ENCODE assay signal across 8 mouse cellular contexts in the genomic region with DNA sequence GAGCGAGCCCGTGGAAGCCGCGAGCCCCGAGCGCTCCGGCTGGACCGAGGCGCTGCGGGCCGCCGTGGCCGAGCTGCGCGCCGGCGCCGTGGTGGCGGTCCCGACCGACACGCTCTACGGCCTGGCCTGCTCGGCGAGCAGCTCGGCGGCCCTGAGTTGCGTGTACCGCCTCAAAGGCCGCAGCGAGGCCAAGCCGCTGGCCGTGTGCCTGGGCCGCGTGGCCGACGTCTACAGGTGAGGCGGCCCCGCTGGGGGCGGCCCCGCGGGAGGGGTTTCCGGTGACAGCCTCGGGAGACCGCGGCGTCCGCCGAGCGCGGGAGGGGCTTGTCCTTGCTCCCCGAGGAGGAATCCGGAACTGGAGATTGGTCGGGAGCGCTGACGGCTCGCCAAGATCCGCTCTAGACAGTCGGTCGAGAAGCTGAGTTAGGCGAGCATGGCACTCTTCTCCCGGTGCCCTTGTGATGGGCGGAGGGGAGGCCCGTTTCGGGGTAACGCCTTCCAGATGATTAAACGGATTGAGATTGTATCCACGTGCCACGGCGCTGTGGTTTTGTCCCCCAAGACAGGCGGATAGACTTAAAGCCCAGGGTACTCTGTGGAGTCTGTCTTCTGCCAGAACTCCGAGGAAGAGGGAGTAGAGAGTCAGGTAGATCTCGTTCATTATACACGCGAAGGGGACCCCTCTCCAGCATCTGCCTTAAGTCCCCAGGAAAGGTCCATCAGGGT. TPM values are rescaled to one million over a fixed set of nuclear protein-coding genes. Genes with fewer than 3 reads are reported as not detected.
DNase-seq lines count a peak whose midpoint lies in the region; ATAC-seq lines count a peak whose summit lies in the region.

TSS of gene 1110065P20Rik (minus strand) at position 264 of the 726 bp plus-strand sequence.

- ATAC-seq in hindbrain, embryonic 13.5 days (ENCODE audit: low FRiP score) = peak; percentile 53

- peak within 1 kb of the TSS; percentile 92 for H3K9ac ChIP-seq in hindbrain, embryonic 13.5 days

- under 1% methylated on average over 75 of the region's 75 CpGs for WGBS in hindbrain, embryonic 13.5 days

- H3K27ac ChIP-seq in hindbrain, embryonic 13.5 days = peak within 1 kb of the TSS; percentile 97

- peak; percentile 63 for DNase-seq in R1 (ENCODE audit: low read depth, low spot score)
- DNase-seq in cerebellum, postnatal 14 days = peak; percentile 79
- peak; percentile 68 to 70 for DNase-seq in frontal cortex, postnatal 36 days (ENCODE audit: low spot score in 2 of 2)
- DNase-seq in layer of hippocampus, postnatal 36 days = peak; percentile 67 to 76
- peak; percentile 80 for DNase-seq in lung, postnatal 25 days (ENCODE audit: low spot score)
- peak; percentile 84 for DNase-seq in ovary, postnatal 36 days (ENCODE audit: low spot score)
- DNase-seq in thymus, postnatal 36 days = peak; percentile 74 to 83

- H3K4me3 ChIP-seq in hindbrain, embryonic 13.5 days = peak within 1 kb of the TSS; percentile 99

- no peaks in the 10 kb centered on the region for H3K27me3 ChIP-seq in hindbrain, embryonic 13.5 days

- H3K36me3 ChIP-seq in hindbrain, embryonic 13.5 days = peaks cover 30% of the 10 kb centered on the region

- peak within 1 kb of the TSS; percentile 96 for H3K4me2 ChIP-seq in hindbrain, embryonic 13.5 days

- peaks cover 47% of the 10 kb centered on the region for H3K4me1 ChIP-seq in hindbrain, embryonic 13.5 days (replicated peaks)

- no peaks in the 10 kb centered on the region for H3K9me3 ChIP-seq in hindbrain, embryonic 13.5 days

RNA-seq across cellular contexts. Expression of gene 1110065P20Rik, which starts in this region (rescaled TPM):
- 77.8 and 84.4 TPM in 2 replicates for polyA plus RNA-seq in hindbrain, embryonic 13.5 days (2015; fragmentation: Nextera tagmentation; extraction: Ambion mirVana)
- 10 to 100 TPM; 87.1 to 93.6 TPM for total RNA-seq in layer of hippocampus, postnatal 36 days (2021)

Comparison
In these comparisons a context has a peak if more than half of its experiments do, and no peak if none do; other contexts are left out.
1. Peak in every context shown above with its lines: DNase-seq, ATAC-seq, H3K4me3 ChIP-seq and H3K27ac ChIP-seq.